Mouse (Mus musculus): ENCODE data around the gene Agpat4. TPM values are rescaled to one million over a fixed set of nuclear protein-coding genes. Genes with fewer than 3 reads are reported as not detected.

Gene Agpat4
- total RNA-seq (2014; rRNA removed; ENCODE audit: low replicate concordance) (11.9 and 13.4 TPM in 2 replicates), polyA plus RNA-seq (2015; fragmentation: Nextera tagmentation; extraction: Ambion mirVana) (7.0 and 9.2 TPM in 2 replicates)

- Histone ChIP-seq H3K36me3 (replicated peaks; ENCODE audit: control insufficient read depth, insufficient read depth, low read length) (no peaks in the 10 kb centered on the region), H3K4me2 (ENCODE audit: low read depth, low read length) (peak within 1 kb of the TSS; percentile 72), H3K9me3 (replicated peaks; ENCODE audit: control insufficient read depth, low read length) (no peaks in the 10 kb centered on the region), H3K27me3 (ENCODE audit: control insufficient read depth, insufficient read depth, low read length) (no peaks in the 10 kb centered on the region), H3K27ac (ENCODE audit: low read depth) (peak within 1 kb of the TSS; percentile 80), H3K9ac (replicated peaks; ENCODE audit: low read depth, low read length) (peak within 1 kb of the TSS; percentile 70), H3K4me3 (ENCODE audit: low read depth, low read length) (peak within 1 kb of the TSS; percentile 62), H3K4me1 (ENCODE audit: control insufficient read depth, insufficient read depth) (no peaks in the 10 kb centered on the region)
- TF ChIP-seq CTCF (IDR thresholded peaks at IDR 0.05; ENCODE audit: low read depth) (no peak), EP300 (IDR thresholded peaks at IDR 0.05; ENCODE audit: low read depth) (no peak)
- ATAC-seq (ENCODE audit: insufficient read depth, low read depth) (peak; percentile 30), DNase-seq (ENCODE audit: low spot score) (peak; percentile 17)
- under 1% methylated on average over 13 of the region's 13 CpGs for WGBS
Observed at GRCm38 (mm10) chr17:12118561-12118925, at the start of gene Agpat4. Gene Agpat4, plus strand, starts transcription at chr17:12118704.

DNA sequence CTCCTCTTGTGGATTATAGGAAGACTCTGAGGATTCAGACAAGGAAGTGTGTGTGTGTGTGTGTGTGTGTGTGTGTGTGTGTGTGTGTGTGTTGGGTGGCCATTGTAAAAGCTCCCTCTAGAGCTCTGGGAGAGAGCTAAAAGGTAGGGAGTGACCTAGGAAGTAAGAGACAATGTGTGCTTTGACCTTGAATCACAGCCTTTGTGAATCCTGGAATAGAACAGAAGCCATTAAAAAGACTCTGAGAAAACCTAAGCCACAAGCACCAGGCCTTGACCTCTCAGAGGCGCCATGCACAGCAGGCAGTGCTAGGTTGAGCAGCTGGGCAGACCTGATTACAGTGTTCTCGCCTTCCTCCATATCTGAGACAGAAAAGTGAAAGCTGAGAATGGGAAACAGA is 41.7 kb upstream of the Agpat4 start:
- H3K4me3 ChIP-seq (ENCODE audit: low read depth, low read length): no peak overlapping the region
- H3K36me3 ChIP-seq (replicated peaks; ENCODE audit: control insufficient read depth, insufficient read depth, low read length): no peaks in the 10 kb centered on the region
- no peak for DNase-seq (ENCODE audit: low spot score)
- WGBS: 58% methylated on average over 2 of the region's 2 CpGs
- ATAC-seq (ENCODE audit: insufficient read depth, low read depth): no peak
- H3K9ac ChIP-seq (replicated peaks; ENCODE audit: low read depth, low read length): no peak overlapping the region
- TF ChIP-seq CTCF (IDR thresholded peaks at IDR 0.05; ENCODE audit: low read depth) (no peak), EP300 (IDR thresholded peaks at IDR 0.05; ENCODE audit: low read depth) (no peak)
- H3K9me3 ChIP-seq (replicated peaks; ENCODE audit: control insufficient read depth, low read length): no peaks in the 10 kb centered on the region
- no peak overlapping the region for H3K27ac ChIP-seq (ENCODE audit: low read depth)
- H3K4me1 ChIP-seq (ENCODE audit: control insufficient read depth, insufficient read depth): no peaks in the 10 kb centered on the region
- H3K4me2 ChIP-seq (ENCODE audit: low read depth, low read length): no peak overlapping the region
- no peaks in the 10 kb centered on the region for H3K27me3 ChIP-seq (ENCODE audit: control insufficient read depth, insufficient read depth, low read length)

DNA sequence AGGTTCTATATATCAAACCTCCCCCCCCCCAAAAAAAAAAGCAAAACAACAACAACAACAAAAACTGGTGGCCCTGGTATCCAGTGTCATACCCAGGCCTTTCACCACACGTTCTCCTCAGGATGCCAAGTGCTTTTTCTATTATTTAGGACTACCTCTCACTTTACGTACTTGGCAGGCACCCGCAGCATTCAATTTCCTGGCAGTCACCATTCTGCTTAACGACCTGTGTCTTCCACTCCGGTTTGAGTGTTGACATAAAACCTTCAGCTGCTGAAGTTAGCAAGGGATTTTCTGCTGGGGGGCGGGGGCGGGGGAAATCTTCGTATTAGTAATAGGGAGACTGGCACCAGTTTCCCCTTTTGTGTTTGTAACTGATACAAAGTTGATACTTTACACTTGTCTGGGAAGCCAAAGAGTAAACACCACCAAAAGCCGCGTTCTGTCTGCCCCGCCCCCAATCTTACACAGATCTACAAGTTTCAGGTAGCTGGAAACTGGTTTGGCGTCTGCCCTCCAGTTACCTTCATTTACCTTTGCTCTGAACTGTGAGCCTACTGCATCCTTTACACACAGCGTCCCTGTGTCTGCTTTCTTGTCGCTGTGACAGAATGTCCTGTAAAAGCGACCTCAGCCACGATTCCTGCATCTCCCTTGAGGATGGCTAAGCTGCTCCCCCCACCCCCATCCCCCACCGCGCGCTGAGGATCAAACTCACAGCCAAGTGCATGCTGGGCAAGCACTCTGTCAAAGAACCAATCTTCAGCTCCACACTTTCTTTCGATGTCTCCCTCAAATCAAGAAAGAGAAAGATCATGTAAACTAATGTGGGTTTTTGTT is 37.6 kb upstream of the Agpat4 start:
- DNase-seq (ENCODE audit: low spot score) (no peak), ATAC-seq (ENCODE audit: insufficient read depth, low read depth) (no peak)
- H3K4me2 ChIP-seq (ENCODE audit: low read depth, low read length): no peak overlapping the region
- no peaks in the 10 kb centered on the region for H3K9me3 ChIP-seq (replicated peaks; ENCODE audit: control insufficient read depth, low read length)
- 44% methylated on average over 20 of the region's 20 CpGs for WGBS
- no peak overlapping the region for H3K4me3 ChIP-seq (ENCODE audit: low read depth, low read length)
- H3K9ac ChIP-seq (replicated peaks; ENCODE audit: low read depth, low read length): no peak overlapping the region
- H3K27ac ChIP-seq (ENCODE audit: low read depth): no peak overlapping the region
- no peak for TF ChIP-seq CTCF (IDR thresholded peaks at IDR 0.05; ENCODE audit: low read depth)
- TF ChIP-seq EP300 (IDR thresholded peaks at IDR 0.05; ENCODE audit: low read depth): no peak
- H3K4me1 ChIP-seq (ENCODE audit: control insufficient read depth, insufficient read depth): no peaks in the 10 kb centered on the region
- no peaks in the 10 kb centered on the region for H3K27me3 ChIP-seq (ENCODE audit: control insufficient read depth, insufficient read depth, low read length)
- no peaks in the 10 kb centered on the region for H3K36me3 ChIP-seq (replicated peaks; ENCODE audit: control insufficient read depth, insufficient read depth, low read length)

DNA sequence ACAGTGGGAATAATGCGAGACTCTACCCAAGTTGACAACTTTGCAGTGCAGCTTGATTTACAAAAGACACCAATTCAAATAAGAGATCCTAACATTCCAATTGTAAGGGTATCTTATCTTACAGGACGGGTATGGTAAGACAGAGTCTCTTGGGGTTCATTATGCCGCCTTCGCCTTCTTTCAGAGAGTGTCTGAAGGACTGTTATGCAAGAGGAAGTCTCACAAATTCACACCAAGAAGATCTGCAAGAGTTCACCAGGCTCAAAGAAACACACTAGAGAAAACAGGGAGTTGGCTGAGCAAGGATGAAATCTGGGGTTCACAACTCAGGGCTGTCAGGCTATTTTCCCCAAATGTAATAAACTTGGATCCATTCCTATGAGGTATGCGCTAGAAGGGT is 36.3 kb upstream of the Agpat4 start:
- Histone ChIP-seq H3K27me3 (ENCODE audit: control insufficient read depth, insufficient read depth, low read length) (no peaks in the 10 kb centered on the region), H3K9me3 (replicated peaks; ENCODE audit: control insufficient read depth, low read length) (no peaks in the 10 kb centered on the region), H3K27ac (ENCODE audit: low read depth) (no peak overlapping the region), H3K9ac (replicated peaks; ENCODE audit: low read depth, low read length) (no peak overlapping the region), H3K4me2 (ENCODE audit: low read depth, low read length) (no peak overlapping the region), H3K4me1 (ENCODE audit: control insufficient read depth, insufficient read depth) (no peaks in the 10 kb centered on the region), H3K4me3 (ENCODE audit: low read depth, low read length) (no peak overlapping the region), H3K36me3 (replicated peaks; ENCODE audit: control insufficient read depth, insufficient read depth, low read length) (no peaks in the 10 kb centered on the region)
- ATAC-seq (ENCODE audit: insufficient read depth, low read depth) (no peak), DNase-seq (ENCODE audit: low spot score) (no peak)
- 62% methylated on average over 5 of the region's 5 CpGs for WGBS
- no peak for TF ChIP-seq CTCF (IDR thresholded peaks at IDR 0.05; ENCODE audit: low read depth)
- TF ChIP-seq EP300 (IDR thresholded peaks at IDR 0.05; ENCODE audit: low read depth): no peak

- H3K4me2 ChIP-seq (ENCODE audit: low read depth, low read length): no peak overlapping the region
- no peaks in the 10 kb centered on the region for H3K36me3 ChIP-seq (replicated peaks; ENCODE audit: control insufficient read depth, insufficient read depth, low read length)
- no peak overlapping the region for H3K4me3 ChIP-seq (ENCODE audit: low read depth, low read length)
- DNase-seq (ENCODE audit: low spot score): no peak
- no peak for ATAC-seq (ENCODE audit: insufficient read depth, low read depth)
- H3K27me3 ChIP-seq (ENCODE audit: control insufficient read depth, insufficient read depth, low read length): no peaks in the 10 kb centered on the region
- no peaks in the 10 kb centered on the region for H3K4me1 ChIP-seq (ENCODE audit: control insufficient read depth, insufficient read depth)
- no peak overlapping the region for H3K9ac ChIP-seq (replicated peaks; ENCODE audit: low read depth, low read length)
- TF ChIP-seq CTCF (IDR thresholded peaks at IDR 0.05; ENCODE audit: low read depth) (no peak), EP300 (IDR thresholded peaks at IDR 0.05; ENCODE audit: low read depth) (no peak)
- WGBS: 57% methylated on average over 5 of the region's 5 CpGs
- H3K9me3 ChIP-seq (replicated peaks; ENCODE audit: control insufficient read depth, low read length): no peaks in the 10 kb centered on the region
- H3K27ac ChIP-seq (ENCODE audit: low read depth): no peak overlapping the region
Observed at GRCm38 (mm10) chr17:12090261-12090927, 28.1 kb upstream of the Agpat4 start.

Data from heart, postnatal 0 days (tissue).